Mouse (Mus musculus): ENCODE results near the gene Socs1. TPM values are rescaled to one million over a fixed set of nuclear protein-coding genes. Genes with fewer than 3 reads are reported as not detected.

The Socs1 gene
- 7.4 and 7.8 TPM in 2 replicates for polyA plus RNA-seq (2015; fragmentation: Nextera tagmentation; extraction: Ambion mirVana)

GRCm38 (mm10) chr16:10785371-10786231 lies at the start of gene Socs1:
TSS of gene Socs1 (minus strand) at chr16:10785536.
- Histone ChIP-seq H3K9me3 (replicated peaks; ENCODE audit: low read length) (no peaks in the 10 kb centered on the region), H3K4me1 (replicated peaks; ENCODE audit: insufficient read depth, low read length) (peaks cover 32% of the 10 kb centered on the region), H3K27ac (peak within 1 kb of the TSS; percentile 96), H3K4me2 (ENCODE audit: low read length) (peak within 1 kb of the TSS; percentile 85), H3K9ac (ENCODE audit: low read depth, low read length) (peak within 1 kb of the TSS; percentile 67), H3K4me3 (replicated peaks; ENCODE audit: low read depth, low read length) (peak within 1 kb of the TSS; percentile 52), H3K36me3 (ENCODE audit: insufficient read depth, low read length) (no peaks in the 10 kb centered on the region), H3K27me3 (ENCODE audit: insufficient read depth, low read length) (no peaks in the 10 kb centered on the region)
- WGBS, result under 1% methylated on average over 58 of the region's 59 CpGs
- TF ChIP-seq CTCF (IDR thresholded peaks at IDR 0.05; ENCODE audit: low read depth), result no peak
- ATAC-seq (replicated peaks; ENCODE audit: low FRiP score, low read depth) (peak; percentile 84), DNase-seq (ENCODE audit: low spot score) (peak; percentile 98)

- no peaks in the 10 kb centered on the region for H3K36me3 ChIP-seq (ENCODE audit: insufficient read depth, low read length)
- peak overlapping the region; percentile 94 for H3K4me2 ChIP-seq (ENCODE audit: low read length)
- no peaks in the 10 kb centered on the region for H3K9me3 ChIP-seq (replicated peaks; ENCODE audit: low read length)
- ATAC-seq (replicated peaks; ENCODE audit: low FRiP score, low read depth) (no peak), DNase-seq (ENCODE audit: low spot score) (no peak)
- no peak overlapping the region for H3K27ac ChIP-seq
- H3K4me3 ChIP-seq (replicated peaks; ENCODE audit: low read depth, low read length), result peak overlapping the region; percentile 72
- TF ChIP-seq CTCF (IDR thresholded peaks at IDR 0.05; ENCODE audit: low read depth), result no peak
- H3K4me1 ChIP-seq (replicated peaks; ENCODE audit: insufficient read depth, low read length), result peaks cover 6% of the 10 kb centered on the region; the same call in 1 of the 2 replicates
- 0 out of 2 replicates have a peak overlapping the region, but pooled peaks have one; percentile 76 for H3K9ac ChIP-seq (ENCODE audit: low read depth, low read length)
- H3K27me3 ChIP-seq (ENCODE audit: insufficient read depth, low read length), result no peaks in the 10 kb centered on the region
- WGBS, result 6% methylated on average over 12 of the region's 12 CpGs
Observed at GRCm38 (mm10) chr16:10834542-10834910, 49.2 kb upstream of the Socs1 start.

GRCm38 (mm10) chr16:10828461-10828805 lies 43.1 kb upstream of the Socs1 start:
- H3K4me3 ChIP-seq (replicated peaks; ENCODE audit: low read depth, low read length), result no peak overlapping the region
- H3K4me1 ChIP-seq (replicated peaks; ENCODE audit: insufficient read depth, low read length), result no peaks in the 10 kb centered on the region
- H3K9me3 ChIP-seq (replicated peaks; ENCODE audit: low read length), result no peaks in the 10 kb centered on the region
- DNase-seq (ENCODE audit: low spot score) (no peak), ATAC-seq (replicated peaks; ENCODE audit: low FRiP score, low read depth) (no peak; the same call in 1 of the 2 replicates)
- H3K27ac ChIP-seq, result no peak overlapping the region
- no peak overlapping the region for H3K4me2 ChIP-seq (ENCODE audit: low read length)
- TF ChIP-seq CTCF (IDR thresholded peaks at IDR 0.05; ENCODE audit: low read depth), result no peak
- no peaks in the 10 kb centered on the region for H3K27me3 ChIP-seq (ENCODE audit: insufficient read depth, low read length)
- WGBS, result 55% methylated on average over 4 of the region's 4 CpGs
- H3K9ac ChIP-seq (ENCODE audit: low read depth, low read length), result no peak overlapping the region
- H3K36me3 ChIP-seq (ENCODE audit: insufficient read depth, low read length), result no peaks in the 10 kb centered on the region

- no peaks in the 10 kb centered on the region for H3K9me3 ChIP-seq (replicated peaks; ENCODE audit: low read length)
- no peak overlapping the region for H3K4me3 ChIP-seq (replicated peaks; ENCODE audit: low read depth, low read length)
- H3K4me2 ChIP-seq (ENCODE audit: low read length), result no peak overlapping the region
- no peak for TF ChIP-seq CTCF (IDR thresholded peaks at IDR 0.05; ENCODE audit: low read depth)
- no peaks in the 10 kb centered on the region for H3K36me3 ChIP-seq (ENCODE audit: insufficient read depth, low read length)
- H3K9ac ChIP-seq (ENCODE audit: low read depth, low read length), result no peak overlapping the region
- ATAC-seq (replicated peaks; ENCODE audit: low FRiP score, low read depth), result no peak
- 76% methylated on average over 7 of the region's 7 CpGs for WGBS
- no peaks in the 10 kb centered on the region for H3K4me1 ChIP-seq (replicated peaks; ENCODE audit: insufficient read depth, low read length)
- no peak overlapping the region for H3K27ac ChIP-seq
- DNase-seq (ENCODE audit: low spot score), result no peak
- H3K27me3 ChIP-seq (ENCODE audit: insufficient read depth, low read length), result no peaks in the 10 kb centered on the region
Observed at GRCm38 (mm10) chr16:10827766-10828460, 42.6 kb upstream of the Socs1 start.

- Histone ChIP-seq H3K4me3 (replicated peaks; ENCODE audit: low read depth, low read length) (no peak overlapping the region), H3K27me3 (ENCODE audit: insufficient read depth, low read length) (no peaks in the 10 kb centered on the region), H3K9me3 (replicated peaks; ENCODE audit: low read length) (no peaks in the 10 kb centered on the region), H3K27ac (no peak overlapping the region), H3K9ac (ENCODE audit: low read depth, low read length) (no peak overlapping the region), H3K36me3 (ENCODE audit: insufficient read depth, low read length) (no peaks in the 10 kb centered on the region), H3K4me1 (replicated peaks; ENCODE audit: insufficient read depth, low read length) (no peaks in the 10 kb centered on the region), H3K4me2 (ENCODE audit: low read length) (no peak overlapping the region)
- no peak for DNase-seq (ENCODE audit: low spot score)
- ATAC-seq (replicated peaks; ENCODE audit: low FRiP score, low read depth), result no peak
- WGBS, result 92% methylated on average over 9 of the region's 9 CpGs
- no peak for TF ChIP-seq CTCF (IDR thresholded peaks at IDR 0.05; ENCODE audit: low read depth)
Observed at GRCm38 (mm10) chr16:10827269-10827668, 41.9 kb upstream of the Socs1 start.

GRCm38 (mm10) chr16:10825840-10826239 lies 40.5 kb upstream of the Socs1 start:
- Histone ChIP-seq H3K4me3 (replicated peaks; ENCODE audit: low read depth, low read length) (no peak overlapping the region), H3K4me1 (replicated peaks; ENCODE audit: insufficient read depth, low read length) (no peaks in the 10 kb centered on the region), H3K9me3 (replicated peaks; ENCODE audit: low read length) (no peaks in the 10 kb centered on the region), H3K27me3 (ENCODE audit: insufficient read depth, low read length) (no peaks in the 10 kb centered on the region), H3K27ac (no peak overlapping the region), H3K9ac (ENCODE audit: low read depth, low read length) (no peak overlapping the region), H3K4me2 (ENCODE audit: low read length) (no peak overlapping the region), H3K36me3 (ENCODE audit: insufficient read depth, low read length) (no peaks in the 10 kb centered on the region)
- ATAC-seq (replicated peaks; ENCODE audit: low FRiP score, low read depth) (no peak), DNase-seq (ENCODE audit: low spot score) (no peak)
- no peak for TF ChIP-seq CTCF (IDR thresholded peaks at IDR 0.05; ENCODE audit: low read depth)
- WGBS, result 74% methylated on average over 4 of the region's 4 CpGs

Data from kidney, postnatal 0 days (tissue).